Mouse (Mus musculus) kidney, adult 2 months (tissue): Measurements from ENCODE around the gene Cnot1. TPM values are rescaled to one million over a fixed set of nuclear protein-coding genes. Genes with fewer than 3 reads are reported as not detected.

ENCODE experiments used
- DNase-seq: peaks from one replicate; pipeline ENCODE4 v3.0.0; 2021
- H3K27ac ChIP-seq: fragments of 200-500 bp; 2 replicates; pipeline ENCODE4 v1.5.1; 2012; ENCODE audit warnings: low read depth, low read length, control low read depth, inconsistent platforms; ENCODE audit not compliant: insufficient read depth
- H3K27me3 ChIP-seq: fragments of 200-500 bp; replicated peaks from 2 replicates; pipeline ENCODE4 v1.6.1; 2012; ENCODE audit warnings: mild to moderate bottlenecking, moderate library complexity, low read length, inconsistent platforms; ENCODE audit not compliant: control insufficient read depth, insufficient read depth
- H3K36me3 ChIP-seq: fragments of 200-500 bp; 2 replicates; pipeline ENCODE4 v1.6.1; 2012; ENCODE audit warnings: mild to moderate bottlenecking, moderate library complexity, low read length, inconsistent platforms; ENCODE audit not compliant: control insufficient read depth, insufficient read depth
- H3K4me1 ChIP-seq: fragments of 200-500 bp; 2 replicates; pipeline ENCODE4 v1.6.1; 2011; ENCODE audit warnings: low read length; ENCODE audit not compliant: control insufficient read depth, insufficient read depth
- H3K4me3 ChIP-seq: fragments of 200-500 bp; 2 replicates; pipeline ENCODE4 v1.5.1; 2011; ENCODE audit warnings: mild to moderate bottlenecking, low read depth, low read length, control low read depth; ENCODE audit not compliant: insufficient read depth
- CTCF ChIP-seq: fragments of 200-500 bp; conservative IDR thresholded peaks from 2 replicates; pipeline ENCODE4 v1.5.1; 2011; ENCODE audit warnings: low read depth, mild to moderate bottlenecking, control low read depth, low read length, moderate library complexity, mixed read lengths; ENCODE audit not compliant: insufficient read depth, insufficient read length
- POLR2A ChIP-seq: fragments of 200-500 bp; IDR thresholded peaks from one replicate; pipeline ENCODE4 v1.6.1; 2011; ENCODE audit warnings: low read depth, low read length, control low read depth
- WGBS: fragments of 180-500 bp; shearing (Covaris S2); methylation state at CpG from one replicate; pipeline ENCODE4 v1.1.7; 2018; 5-methylcytosine and 5-hydroxymethylcytosine counted together
- polyA plus RNA-seq: library from polyadenylated mRNA; depleted of rRNA; stranded (reverse); fragments of >200 nt; gene quantifications from 2 replicates; pipeline ENCODE4 v1.2.3, GENCODE M21; 2012

Cnot1 gene
- polyA plus RNA-seq, 1 experiment: 57.4 TPM

DNA sequence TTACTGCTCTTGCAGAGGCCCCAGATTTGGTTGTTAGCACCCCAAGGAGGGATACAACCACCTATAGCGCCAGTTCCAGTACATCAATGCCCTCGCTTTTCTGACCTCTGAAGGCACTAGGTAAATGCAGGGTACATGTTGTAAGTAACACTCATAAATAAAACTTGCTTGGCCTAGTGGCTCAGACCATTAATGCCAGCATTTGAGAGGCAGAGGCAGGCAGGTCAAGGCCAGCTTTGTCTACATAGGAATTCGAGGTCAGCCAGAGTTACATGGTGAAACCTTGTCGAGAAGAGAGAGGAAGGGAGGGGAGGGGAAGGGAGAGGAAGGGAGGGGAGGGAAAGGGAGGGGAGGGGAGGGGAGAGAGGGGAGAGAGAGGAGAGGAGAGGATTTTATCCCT lies 21.7 kb downstream of the Cnot1 start:
- no peak for DNase-seq

DNA sequence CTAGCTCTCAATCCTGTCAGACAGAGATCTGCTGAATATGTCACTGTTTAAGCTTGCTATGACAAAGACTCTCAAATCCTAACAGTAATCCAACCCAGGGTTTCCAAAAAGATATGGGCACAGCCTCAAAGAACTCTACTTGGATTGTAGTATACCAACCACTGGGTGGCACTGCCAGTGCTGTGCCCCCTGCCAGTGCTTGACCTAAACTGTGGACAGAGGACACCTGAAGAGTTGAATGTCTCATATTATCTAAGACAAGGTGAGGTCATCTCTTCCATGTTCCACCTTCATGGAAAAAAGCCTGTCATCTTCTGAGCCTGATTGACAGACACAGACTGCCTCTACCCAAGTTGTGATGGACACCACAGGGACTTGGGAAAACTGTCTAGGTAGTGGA lies 24.6 kb downstream of the Cnot1 start:
- Histone ChIP-seq H3K4me1 (no peaks in the 10 kb centered on the region), H3K4me3 (no peak overlapping the region), H3K27ac (no peak overlapping the region), H3K27me3 (no peaks in the 10 kb centered on the region), H3K36me3 (peaks cover 8% of the 10 kb centered on the region)
- TF ChIP-seq POLR2A: no peak
- TF ChIP-seq CTCF: 0 out of 2 replicates have a peak, but pooled peaks have one; percentile 10
- no peak for DNase-seq

More for the DNA sequence above, 21.7 kb downstream of the Cnot1 start:
- 93% methylated on average over 3 of the region's 4 CpGs for WGBS
- Histone ChIP-seq H3K27ac (no peak overlapping the region), H3K4me1 (no peaks in the 10 kb centered on the region), H3K4me3 (no peak overlapping the region), H3K27me3 (no peaks in the 10 kb centered on the region), H3K36me3 (peaks cover 1% of the 10 kb centered on the region)
- TF ChIP-seq CTCF (no peak), POLR2A (no peak)

- Histone ChIP-seq H3K27me3 (no peaks in the 10 kb centered on the region), H3K27ac (no peak overlapping the region), H3K4me1 (no peaks in the 10 kb centered on the region), H3K36me3 (peaks cover 8% of the 10 kb centered on the region), H3K4me3 (no peak overlapping the region)
- 99% methylated on average over 2 of the region's 2 CpGs for WGBS
- no peak for DNase-seq
- TF ChIP-seq CTCF (no peak), POLR2A (no peak)
Measured at GRCm38 (mm10) chr8:95781775-95782174, 25.5 kb downstream of the Cnot1 start.

GRCm38 (mm10) chr8:95781085-95781484 lies 26.2 kb downstream of the Cnot1 start:
- H3K27me3 ChIP-seq: no peaks in the 10 kb centered on the region
- H3K27ac ChIP-seq: no peak overlapping the region
- peak; percentile 12 for DNase-seq
- H3K36me3 ChIP-seq: peaks cover 8% of the 10 kb centered on the region
- no peak for TF ChIP-seq CTCF
- TF ChIP-seq POLR2A: no peak
- no peaks in the 10 kb centered on the region for H3K4me1 ChIP-seq
- 70% methylated on average over 3 of the region's 3 CpGs for WGBS
- H3K4me3 ChIP-seq: no peak overlapping the region

DNA sequence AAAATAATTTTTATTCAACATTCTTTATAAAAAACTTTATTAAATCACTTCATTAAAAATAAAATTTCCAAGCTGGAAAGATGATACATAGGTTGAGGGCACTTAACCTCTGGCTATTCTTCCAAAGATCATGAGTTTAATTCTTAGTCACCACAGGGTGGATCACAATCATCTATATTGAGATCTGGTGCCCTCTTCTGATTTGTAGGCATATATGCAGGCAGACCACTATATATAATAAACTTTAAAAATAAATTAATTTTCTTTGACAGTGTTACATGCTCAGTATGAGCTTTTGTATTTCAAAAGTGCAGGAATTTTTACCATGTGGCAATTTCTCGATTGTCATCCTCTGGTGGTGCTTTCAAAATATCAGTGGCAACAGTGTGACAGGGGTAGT lies 43.1 kb downstream of the Cnot1 start:
- Histone ChIP-seq H3K36me3 (peaks cover 20% of the 10 kb centered on the region), H3K4me3 (no peak overlapping the region), H3K27me3 (no peaks in the 10 kb centered on the region), H3K4me1 (no peaks in the 10 kb centered on the region), H3K27ac (no peak overlapping the region)
- no peak for DNase-seq
- TF ChIP-seq CTCF (no peak), POLR2A (no peak)
- WGBS: 81% methylated on average over 1 of the region's 1 CpGs

GRCm38 (mm10) chr8:95760323-95760722 lies 46.9 kb downstream of the Cnot1 start:
- H3K36me3 ChIP-seq: peaks cover 20% of the 10 kb centered on the region

GRCm38 (mm10) chr8:95751924-95752323 lies 55.3 kb downstream of the Cnot1 start:
- TF ChIP-seq POLR2A (no peak), CTCF (no peak)
- H3K4me1 ChIP-seq: no peaks in the 10 kb centered on the region
- no peak overlapping the region for H3K4me3 ChIP-seq
- 95% methylated on average over 1 of the region's 1 CpGs for WGBS
- DNase-seq: no peak
- H3K36me3 ChIP-seq: peaks cover 13% of the 10 kb centered on the region
- H3K27me3 ChIP-seq: no peaks in the 10 kb centered on the region
- no peak overlapping the region for H3K27ac ChIP-seq

More at GRCm38 (mm10) chr8:95760323-95760722, 46.9 kb downstream of the Cnot1 start:
- H3K27ac ChIP-seq: no peak overlapping the region
- TF ChIP-seq CTCF (no peak), POLR2A (no peak)
- no peak overlapping the region for H3K4me3 ChIP-seq
- no peaks in the 10 kb centered on the region for H3K4me1 ChIP-seq
- WGBS: 84% methylated on average over 6 of the region's 6 CpGs
- no peak for DNase-seq
- H3K27me3 ChIP-seq: no peaks in the 10 kb centered on the region
